Mouse (Mus musculus) C2C12 (cell line): ENCODE results near the gene Ip6k3.

Source experiments
- CTCF ChIP-seq: IDR thresholded peaks from one replicate; pipeline ENCODE4 v1.5.1; 2011; ENCODE audit not compliant: control insufficient read depth, insufficient read depth, insufficient read length
- USF1 ChIP-seq: IDR thresholded peaks from one replicate; pipeline ENCODE4 v1.6.1; 2011; ENCODE audit warnings: low read depth, mild to moderate bottlenecking, control low read depth, moderate library complexity

DNA sequence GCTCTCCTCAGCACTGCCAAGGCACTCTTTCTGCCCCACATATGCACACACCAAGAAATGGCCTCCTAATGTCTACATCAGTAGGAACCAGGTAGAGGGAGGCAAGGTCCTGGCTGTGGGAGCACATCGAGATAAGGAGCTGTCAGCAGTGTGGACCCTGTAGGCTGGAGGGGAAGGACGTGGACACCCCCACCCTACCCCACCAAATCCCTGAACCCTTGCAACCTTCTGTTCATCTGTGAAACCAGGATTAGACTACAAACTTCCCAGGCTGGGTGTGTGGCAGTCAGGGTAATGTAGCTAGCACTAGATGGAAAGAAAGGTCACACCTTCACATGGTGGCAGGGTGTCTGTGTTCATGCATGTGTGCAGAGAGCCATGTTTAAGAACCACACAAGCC is 44.5 kb downstream of the Ip6k3 start:
- TF ChIP-seq CTCF = no peak
- no peak for TF ChIP-seq USF1
